Mouse (Mus musculus): ENCODE measurements around the gene Arhgef18. TPM values are rescaled to one million over a fixed set of nuclear protein-coding genes. Genes with fewer than 3 reads are reported as not detected.

The Arhgef18 gene
- 100 to 1,000 TPM; 256 to 275 TPM for total RNA-seq (2023)

GRCm38 (mm10) chr8:3392771-3393710, at the start of gene Arhgef18:
Arhgef18 (plus strand) TSS chr8:3393006.

GRCm38 (mm10) chr8:3353189-3353810, 39.5 kb upstream of the Arhgef18 start, which contains the start of gene A430078G23Rik:
A430078G23Rik (plus strand) TSS chr8:3353415.

GRCm38 (mm10) chr8:3467006-3467885, 74.4 kb downstream of the Arhgef18 start, which contains the start of gene Pex11g:
Pex11g (minus strand) TSS chr8:3467680.

GRCm38 (mm10) chr8:3470562-3470961, 77.8 kb downstream of the Arhgef18 start, which contains the start of gene Tex45:
Tex45 (plus strand) TSS chr8:3470862.

GRCm38 (mm10) chr8:3492901-3493844, 100.4 kb downstream of the Arhgef18 start, which contains the start of gene Zfp358:
Zfp358 (plus strand) TSS chr8:3493138.

GRCm38 (mm10) chr8:3500235-3501090, 107.7 kb downstream of the Arhgef18 start, which contains the start of gene Mcoln1:
Mcoln1 (plus strand) TSS chr8:3500457.

Other genes with a start within 250 kb of the Arhgef18 start
- gene Insr, start 113.4 kb upstream of the Arhgef18 start, total RNA-seq (2023), result 10 to 100 TPM; 48.0 to 48.1 TPM
- gene A430078G23Rik, start 39.6 kb upstream of the Arhgef18 start, total RNA-seq (2023), result 100 to 1,000 TPM; 247 to 277 TPM
- gene Pex11g, start 74.7 kb downstream of the Arhgef18 start, total RNA-seq (2023), result under 1 TPM in 1 of 2 experiments, not detected in 1; 0.61 TPM
- gene Tex45, start 77.9 kb downstream of the Arhgef18 start, total RNA-seq (2023), result 10 to 100 TPM in 1 of 2 experiments, 1 to 10 TPM in 1; 8.5 to 16.2 TPM
- 1 to 10 TPM; 6.8 to 8.3 TPM for gene Zfp358, start 100.1 kb downstream of the Arhgef18 start, total RNA-seq (2023)
- 10 to 100 TPM; 70.6 to 82.9 TPM for gene Mcoln1, start 107.5 kb downstream of the Arhgef18 start, total RNA-seq (2023)
- 10 to 100 TPM; 65.9 to 67.7 TPM for gene Pnpla6, start 122.4 kb downstream of the Arhgef18 start, total RNA-seq (2023)
- gene C330021F23Rik, start 175.0 kb downstream of the Arhgef18 start, total RNA-seq (2023), result not detected
- gene Camsap3, start 194.3 kb downstream of the Arhgef18 start, total RNA-seq (2023), result not detected
- gene Xab2, start 228.3 kb downstream of the Arhgef18 start, total RNA-seq (2023), result 10 to 100 TPM; 80.3 to 85.8 TPM
- gene Pet100, start 228.5 kb downstream of the Arhgef18 start, total RNA-seq (2023), result 10 to 100 TPM; 49.8 to 57.0 TPM
- gene Pcp2, start 232.5 kb downstream of the Arhgef18 start, total RNA-seq (2023), result not detected
- gene Stxbp2, start 237.9 kb downstream of the Arhgef18 start, total RNA-seq (2023), result 100 to 1,000 TPM; 207 to 212 TPM

Measured in T-cell, adult 66 days (primary cell).